Mouse (Mus musculus) liver (tissue): ENCODE data around the gene Ptpn3.

Experiments used
- DNase-seq: peaks from one replicate; pipeline ENCODE4 v3.0.0-alpha.2; 2020; ENCODE audit warnings: mixed read lengths

The Ptpn3 gene

DNA sequence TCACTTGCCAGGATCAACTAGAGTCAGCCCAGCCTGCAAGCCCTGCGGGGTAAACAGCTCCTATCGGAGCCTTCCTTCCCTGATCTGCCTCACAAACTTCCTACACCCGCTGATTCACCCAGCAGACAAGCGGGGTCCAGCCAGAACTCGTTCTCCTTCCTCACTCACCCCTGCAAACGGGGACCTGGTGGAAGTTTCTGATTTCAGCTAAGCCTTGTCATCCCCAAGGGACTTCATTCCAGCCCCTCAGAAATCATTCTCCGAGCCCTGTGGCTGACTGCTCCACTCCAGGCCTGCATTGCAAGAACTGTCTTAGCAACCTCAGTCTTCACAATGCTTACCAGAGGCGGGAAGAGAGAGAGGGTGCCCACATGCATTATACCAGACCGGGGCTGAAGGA is 39.8 kb downstream of the Ptpn3 start:
- DNase-seq: no peak

DNA sequence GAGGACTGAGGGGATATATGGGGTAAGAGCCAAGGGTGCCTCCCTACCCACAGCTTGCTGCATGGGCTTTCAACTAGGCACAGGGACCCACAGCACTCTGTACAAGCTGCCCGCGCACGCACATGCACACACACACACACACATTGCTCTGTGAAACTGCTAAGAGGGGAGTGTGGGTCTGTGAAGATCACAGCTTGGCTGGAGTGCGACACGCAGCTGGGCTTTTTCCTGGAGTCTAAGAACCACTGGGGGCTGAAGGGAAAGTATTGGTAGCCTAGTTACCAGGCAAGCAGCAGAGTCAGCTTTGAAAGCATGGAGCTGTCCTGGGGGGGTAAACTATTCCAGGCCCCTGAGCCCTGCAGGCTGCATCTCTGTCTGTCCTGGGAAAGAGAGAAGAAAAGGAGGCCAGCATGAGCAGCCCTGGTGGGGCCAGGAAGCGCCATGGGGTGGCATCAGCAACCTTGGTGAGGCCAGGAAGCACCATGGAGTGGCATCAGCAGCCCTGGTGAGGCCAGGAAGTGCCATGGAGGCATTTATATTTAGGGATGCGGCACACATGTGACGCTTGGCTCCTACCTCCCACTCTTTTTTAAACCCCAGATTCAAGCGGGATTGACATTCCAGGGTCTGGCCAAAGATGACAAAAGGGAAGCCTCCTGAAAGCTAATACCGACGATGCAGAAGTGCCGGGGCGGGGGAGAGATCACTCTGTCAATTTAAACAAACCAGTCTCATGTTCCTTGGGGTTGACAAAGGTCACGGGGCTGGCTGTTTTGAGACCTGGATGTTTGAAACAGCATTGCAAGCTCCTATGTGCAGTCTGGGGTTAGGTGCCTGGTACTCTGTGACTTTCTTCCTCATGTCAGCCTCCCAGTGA is 43.2 kb downstream of the Ptpn3 start:
- DNase-seq: no peak

DNA sequence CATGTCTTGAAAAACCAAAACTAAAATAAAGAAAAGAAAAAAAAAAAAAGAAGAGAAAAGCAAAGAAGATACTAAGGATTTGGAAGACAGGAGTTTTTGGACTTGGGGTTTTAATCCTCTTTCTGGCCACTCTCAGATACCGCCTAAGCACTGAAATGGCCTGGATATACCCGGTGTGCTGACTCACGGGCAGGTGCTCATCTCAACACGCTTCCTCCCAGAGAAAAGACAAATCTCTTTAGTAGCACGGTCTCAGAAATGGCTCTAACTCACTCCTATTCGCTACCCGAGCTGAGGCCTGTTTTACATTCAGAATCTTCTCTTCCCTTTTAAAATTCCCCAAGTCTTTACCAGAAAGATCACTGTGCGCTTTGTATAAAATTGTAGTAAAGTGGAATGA is 44.2 kb downstream of the Ptpn3 start:
- DNase-seq: no peak

DNA sequence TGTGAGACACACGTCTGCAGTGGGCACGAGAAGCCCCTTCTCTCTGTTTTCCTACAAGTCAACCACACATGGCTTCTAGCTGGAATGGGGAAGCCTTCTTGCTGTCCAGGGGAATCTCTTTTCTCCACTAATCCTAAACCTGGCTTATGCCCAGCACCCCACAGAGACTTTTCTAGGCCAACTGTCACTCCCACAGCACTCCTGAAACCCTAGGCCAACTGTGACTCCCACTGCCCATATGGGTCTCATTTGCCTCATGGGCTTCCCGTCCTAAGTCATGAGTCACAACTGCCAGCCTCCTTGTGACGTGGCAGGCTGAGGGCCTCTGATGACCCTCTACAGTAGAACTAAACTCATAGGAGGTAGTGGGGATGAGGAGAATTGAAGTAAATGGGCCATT is 44.9 kb downstream of the Ptpn3 start:
- DNase-seq: no peak

DNA sequence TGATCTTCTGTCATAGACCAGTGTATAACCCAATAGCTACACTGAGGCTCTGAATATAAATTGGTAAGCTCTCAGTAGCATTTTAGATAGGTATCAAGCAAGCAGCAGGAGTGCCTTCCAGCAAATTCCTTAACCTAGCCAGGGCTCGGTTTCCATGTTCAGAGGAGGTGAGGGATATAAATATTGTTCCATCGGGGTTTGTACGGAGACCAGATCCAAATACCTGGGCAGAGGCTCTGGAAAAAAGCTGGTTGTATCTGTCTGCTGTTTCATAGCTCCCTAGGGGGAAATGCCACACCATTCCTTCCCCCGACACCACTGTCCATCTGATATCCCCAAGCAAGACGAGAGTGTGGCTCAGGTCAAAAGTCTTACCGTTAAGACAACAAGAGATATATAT is 47.2 kb downstream of the Ptpn3 start:
- DNase-seq: no peak

DNA sequence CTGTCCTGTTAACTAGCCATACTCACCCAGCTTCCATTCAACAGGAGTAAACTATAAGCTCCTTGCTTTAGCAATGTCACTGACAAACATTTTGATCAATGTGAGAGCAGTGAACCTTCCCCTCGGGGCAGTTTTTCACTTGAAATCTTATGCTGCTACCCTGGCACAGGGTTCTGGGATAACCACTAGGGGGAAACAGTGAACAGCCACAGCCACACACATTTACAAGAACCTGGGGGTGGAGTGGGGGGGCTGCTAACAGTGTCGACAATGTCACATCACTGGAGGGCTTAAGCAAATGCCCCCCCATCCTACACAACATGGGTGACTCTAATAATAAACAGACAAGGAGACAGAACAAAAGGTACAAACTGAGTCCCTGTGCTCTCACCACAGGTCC is 51.0 kb downstream of the Ptpn3 start:
- DNase-seq: no peak

DNA sequence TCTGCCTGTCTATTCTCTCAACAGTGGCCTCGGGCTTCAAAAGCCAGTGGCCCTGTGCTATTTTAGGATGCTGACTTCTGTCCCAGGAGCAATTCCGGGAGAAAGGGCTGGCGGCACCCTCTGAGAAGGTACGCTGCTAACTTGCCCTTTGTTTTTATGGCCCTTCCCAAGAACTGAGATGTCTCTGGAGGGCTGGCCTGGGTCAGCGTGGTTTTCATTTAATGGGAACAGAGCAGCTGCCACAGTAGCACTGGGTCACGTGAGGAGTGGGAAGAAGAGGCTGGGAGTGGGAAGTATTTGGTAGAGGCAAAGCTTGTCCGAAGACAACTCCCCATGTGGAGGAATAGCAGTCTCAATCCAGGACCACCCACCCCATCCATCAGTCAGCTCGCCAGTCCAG is 52.5 kb downstream of the Ptpn3 start:
- no peak for DNase-seq

DNA sequence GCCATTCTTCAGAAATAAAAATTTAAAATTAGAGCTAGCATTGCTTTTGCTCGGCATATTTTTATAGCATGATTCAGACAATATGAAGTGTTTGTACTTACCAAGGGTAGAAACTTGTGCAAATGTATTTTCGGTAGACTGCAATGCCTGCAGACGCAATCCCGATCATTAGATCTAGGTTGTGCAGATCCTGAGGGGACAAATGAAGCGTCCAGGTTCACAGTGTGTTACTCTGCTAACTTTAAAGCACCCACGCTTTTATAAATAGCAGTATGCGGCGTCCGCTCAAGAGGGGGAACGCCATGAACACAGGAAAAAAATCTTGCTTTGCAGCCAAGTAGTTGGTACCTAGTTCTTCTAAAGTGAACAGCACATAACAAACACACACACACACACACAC is 56.8 kb downstream of the Ptpn3 start:
- no peak for DNase-seq

DNA sequence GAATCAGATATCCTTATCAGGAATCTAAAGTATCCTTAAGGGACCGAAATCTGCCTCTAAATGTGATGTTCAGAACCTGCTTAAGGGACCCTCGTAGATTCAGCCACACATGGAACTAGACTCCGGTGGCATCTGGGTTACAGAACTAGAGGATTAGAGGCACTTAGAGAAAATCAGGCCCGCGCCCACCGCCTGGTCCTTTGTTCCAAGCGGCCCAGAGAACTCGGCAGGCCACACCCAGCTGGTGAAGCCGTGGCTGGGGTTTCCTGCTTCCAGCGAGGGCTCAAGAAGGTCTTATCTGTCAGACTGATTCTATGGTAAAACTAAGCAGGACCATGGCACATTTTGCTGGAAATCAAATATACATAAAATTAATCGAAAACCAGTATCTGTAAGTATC is 58.3 kb downstream of the Ptpn3 start:
- no peak for DNase-seq

DNA sequence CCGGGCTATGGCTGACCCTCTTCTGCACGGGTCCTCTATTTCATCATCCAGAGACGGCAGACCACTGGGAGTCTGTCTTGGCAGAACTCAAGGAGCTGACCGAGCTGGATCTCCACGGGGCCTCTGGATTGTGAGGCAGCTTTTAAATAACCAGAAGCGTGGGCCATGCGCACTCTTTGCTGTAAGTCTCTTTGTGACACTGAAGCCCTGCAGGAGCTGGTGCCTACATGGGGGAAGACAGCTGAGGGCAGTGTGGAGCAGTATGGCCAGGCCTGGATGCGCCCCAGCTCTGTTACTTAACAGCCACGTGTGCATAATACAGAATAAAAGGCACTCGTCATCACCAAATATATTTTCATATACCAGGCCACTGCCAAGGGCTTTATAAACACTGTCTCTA is 60.7 kb downstream of the Ptpn3 start:
- no peak for DNase-seq

DNA sequence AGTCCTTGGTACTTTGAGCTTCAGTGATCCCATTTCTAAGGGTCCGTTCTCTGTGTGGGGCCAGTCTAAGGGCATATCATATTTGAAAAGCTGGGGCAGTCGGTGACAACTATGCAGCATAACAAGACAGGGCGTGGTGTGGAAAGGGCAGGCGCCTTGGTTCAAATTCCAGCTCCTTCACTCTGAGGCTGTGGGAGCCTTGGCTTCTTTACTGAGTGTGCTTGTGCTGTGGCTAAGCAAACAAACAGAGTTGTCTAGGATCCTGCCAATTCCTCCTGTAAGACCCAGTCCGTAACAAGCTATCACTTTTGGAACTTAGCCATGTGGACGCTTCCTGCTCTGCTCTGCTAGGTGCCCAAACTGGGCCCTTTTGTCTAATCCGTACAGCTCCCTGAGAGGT is 61.5 kb downstream of the Ptpn3 start:
- DNase-seq: no peak

DNA sequence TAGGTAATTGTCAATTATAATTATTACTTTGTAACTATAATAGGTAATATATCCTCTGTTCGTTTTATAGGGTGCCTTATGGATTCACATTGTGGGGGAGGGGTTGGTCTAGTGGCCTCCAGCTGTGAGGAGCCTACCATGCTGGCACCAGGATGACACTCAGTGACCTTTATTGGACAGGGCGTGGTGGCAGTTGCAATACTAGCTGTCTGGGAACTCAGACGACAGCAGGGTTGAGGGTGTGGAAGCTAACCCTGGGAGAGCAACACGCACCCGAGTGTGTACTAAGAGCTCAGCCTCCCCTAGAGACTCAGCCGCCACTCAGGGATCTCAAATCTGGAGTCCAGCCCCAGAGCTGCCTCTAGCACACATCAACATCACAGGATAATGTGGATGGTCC is 62.5 kb downstream of the Ptpn3 start:
- DNase-seq: no peak

DNA sequence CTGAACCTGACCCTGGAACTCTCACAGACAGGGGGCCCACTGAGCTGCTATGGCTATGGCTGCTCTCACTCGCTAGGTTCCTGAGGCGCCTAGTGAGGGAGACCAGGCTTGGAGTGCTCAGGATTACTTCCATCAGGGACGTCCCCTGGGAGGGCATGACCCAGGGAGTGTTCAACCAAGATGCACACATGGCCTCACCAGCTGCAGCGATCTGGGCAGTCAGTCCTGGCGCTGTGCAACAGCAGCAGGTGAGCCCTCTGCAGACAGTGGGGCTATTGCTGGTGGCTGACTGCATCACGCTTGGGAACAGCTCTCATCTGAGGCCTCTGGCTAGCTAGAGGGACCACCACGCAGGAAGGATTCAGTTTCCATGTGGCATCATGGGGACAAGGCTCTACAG is 63.5 kb downstream of the Ptpn3 start:
- no peak for DNase-seq

DNA sequence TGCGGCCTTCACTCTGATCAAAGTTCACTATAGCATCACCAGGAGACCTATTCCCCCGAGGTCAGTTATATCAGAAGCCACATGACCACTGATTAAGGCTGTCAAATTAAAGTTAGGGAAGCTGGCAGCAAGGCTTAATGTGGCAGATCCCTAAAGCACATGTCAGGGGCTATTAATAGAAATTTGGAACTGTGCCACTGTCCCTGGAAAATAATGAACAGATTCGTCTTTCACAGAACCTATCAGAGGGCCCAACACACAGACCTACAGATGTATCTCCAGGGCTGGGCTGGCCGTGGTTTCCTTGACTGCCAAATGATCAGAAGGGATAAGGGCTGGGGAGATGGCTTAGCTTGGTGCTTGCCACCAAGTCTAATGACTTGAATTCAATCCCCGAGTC is 65.1 kb downstream of the Ptpn3 start:
- DNase-seq: no peak

DNA sequence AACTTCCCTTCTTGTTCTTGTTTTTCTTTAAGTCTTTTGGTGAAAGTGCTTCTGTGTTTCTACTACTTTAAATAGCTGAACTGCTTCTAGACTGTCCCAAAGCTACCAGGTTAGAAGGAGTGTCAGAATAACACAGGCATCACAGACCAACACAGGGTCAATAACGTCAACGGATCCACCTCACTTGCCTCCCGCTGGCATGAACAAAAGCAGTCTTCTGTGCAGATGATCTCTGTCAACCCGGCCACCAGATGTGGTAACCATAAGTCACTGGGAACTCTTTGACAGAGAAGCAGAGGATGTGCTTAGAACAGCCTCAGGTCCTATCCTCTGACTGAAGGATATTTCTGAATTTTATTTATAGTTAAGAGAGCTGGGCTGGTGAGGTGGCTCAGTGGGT is 65.9 kb downstream of the Ptpn3 start:
- DNase-seq: no peak

DNA sequence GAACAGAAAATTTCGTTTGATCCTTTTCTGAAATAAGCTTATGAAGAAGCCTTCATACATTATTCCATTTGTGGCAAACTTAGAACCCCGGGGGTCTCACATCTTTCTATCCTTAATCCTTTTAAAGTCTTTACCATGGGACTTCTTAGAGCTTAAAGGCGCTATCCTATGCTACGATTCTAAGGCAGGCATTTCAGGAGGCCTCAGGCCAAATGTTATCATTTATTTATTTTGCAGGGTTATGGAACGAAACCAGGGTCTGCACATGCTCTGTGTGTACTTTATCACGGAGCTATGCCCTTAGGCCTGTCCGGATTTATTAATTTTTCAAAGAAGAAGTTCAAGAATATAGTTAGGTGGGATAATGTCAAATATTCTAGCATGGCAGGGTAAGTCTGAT is 67.3 kb downstream of the Ptpn3 start:
- DNase-seq: no peak

DNA sequence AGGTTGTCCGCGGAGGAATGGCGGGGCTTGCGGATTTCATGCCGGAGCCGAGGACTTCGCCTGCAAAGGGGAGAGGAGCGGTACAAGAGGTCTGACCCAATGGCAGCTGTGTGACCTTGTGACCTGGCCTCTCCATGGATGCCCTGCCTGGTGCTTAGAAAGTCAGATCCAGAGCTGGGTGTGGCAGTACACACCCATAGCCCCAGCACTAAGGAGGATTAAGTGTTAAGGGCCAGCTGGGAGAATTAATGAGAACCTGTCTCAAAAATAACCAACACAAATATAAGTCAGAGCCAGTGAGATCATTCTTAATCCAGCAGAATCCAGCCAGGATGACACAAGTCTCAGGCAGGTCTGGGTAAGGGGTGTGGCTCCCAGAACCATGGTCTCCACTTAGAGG is 69.2 kb downstream of the Ptpn3 start:
- DNase-seq: no peak

DNA sequence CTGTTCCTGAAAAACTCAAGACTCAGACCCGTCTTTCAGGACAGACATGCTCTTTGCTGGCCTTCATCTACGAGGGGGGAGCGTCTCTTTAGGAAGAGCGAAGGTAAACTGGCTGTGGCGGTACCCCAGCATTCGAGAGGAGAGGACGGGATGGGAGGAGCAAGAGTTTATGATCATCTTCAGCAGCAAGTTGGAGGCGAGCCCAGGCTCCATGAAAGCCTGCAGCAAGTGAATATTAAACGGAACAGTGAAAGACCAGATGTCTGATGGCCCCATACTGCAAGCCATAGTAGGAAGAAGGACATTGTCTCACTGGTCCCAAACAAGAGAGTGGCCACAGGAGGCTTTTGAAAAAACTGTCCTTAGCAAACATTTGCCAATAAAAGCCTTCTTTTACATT is 70.3 kb downstream of the Ptpn3 start:
- DNase-seq: no peak

DNA sequence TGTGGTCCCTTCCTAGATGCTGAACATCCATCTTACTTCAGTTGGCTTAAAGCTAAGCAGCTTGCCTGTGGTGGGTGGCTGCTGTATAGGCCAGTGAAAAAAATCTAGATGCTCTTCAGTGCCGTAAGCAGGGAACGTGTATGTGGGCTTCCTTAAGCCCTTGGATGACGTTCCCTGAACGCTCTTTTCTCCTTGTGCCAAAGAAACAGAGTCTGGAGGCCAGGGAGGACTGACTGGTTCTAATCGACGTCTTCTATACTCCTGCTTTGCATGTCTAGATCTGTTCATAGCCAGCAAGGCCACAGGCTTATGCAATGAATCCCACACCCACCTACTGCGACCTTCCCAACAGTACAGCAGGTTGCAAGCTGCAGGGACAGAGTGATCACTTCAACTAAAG is 71.3 kb downstream of the Ptpn3 start:
- DNase-seq: no peak

DNA sequence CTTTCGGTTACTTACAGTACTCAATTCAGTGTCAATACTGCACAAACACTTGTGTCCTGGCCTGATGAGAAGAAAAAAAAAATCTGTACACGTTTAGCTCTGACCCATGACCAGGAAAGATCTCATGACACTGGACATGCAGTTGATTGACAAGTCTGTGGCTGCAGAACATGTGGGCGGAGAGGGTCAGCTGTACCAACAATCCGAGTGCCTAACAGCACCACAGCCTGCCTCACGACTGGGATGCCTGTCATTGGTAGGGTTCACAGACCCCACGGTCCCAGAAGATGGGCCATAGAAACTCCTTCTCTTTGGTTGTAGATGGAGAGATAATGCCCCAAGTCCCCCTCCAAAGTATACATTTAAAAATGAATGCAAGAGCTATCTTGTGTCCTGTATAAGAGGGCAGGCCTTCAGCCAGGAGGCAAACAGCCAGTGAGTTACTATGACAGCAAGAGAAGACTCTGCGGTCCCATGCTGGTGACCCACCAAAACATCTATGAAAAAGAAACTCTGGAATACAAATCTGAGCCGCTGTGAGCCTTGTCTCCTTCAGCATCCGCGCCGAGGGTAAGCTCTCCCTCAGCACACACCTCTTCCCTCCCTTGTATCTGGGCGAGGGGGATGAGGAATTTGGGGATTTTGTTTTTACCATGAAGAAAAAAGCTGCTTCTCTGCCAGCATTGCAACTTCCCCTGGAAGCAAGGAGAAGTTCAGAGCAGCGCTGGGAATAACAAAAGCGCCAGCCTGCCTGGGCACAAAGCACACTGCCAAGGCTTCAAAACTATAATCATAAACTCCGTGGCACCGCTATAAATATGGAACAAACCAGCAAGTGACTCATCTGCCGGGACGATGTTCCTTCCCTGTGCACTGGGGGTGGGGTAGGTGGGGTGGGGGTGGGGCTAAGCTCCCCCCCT is 72.8 kb downstream of the Ptpn3 start:
- DNase-seq: no peak

DNA sequence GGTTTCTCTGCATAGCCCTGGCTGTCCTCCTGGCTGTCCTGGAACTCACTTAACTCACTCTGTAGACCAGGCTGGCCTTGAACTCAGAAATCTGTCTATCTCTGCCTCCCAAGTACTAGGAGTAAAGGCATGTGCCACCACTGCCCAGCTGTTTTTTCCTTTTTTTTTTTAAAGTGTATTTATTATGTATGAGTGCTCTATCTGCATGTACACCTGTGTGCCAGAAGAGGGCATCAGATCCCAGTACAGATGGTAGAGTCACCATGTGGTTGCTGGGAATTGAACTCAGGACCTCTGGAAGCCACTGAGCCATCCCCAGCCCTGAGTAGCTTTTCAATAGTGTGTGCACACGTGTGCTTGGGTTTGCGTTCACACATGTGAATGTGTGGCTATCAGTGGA is 76.9 kb downstream of the Ptpn3 start:
- no peak for DNase-seq

DNA sequence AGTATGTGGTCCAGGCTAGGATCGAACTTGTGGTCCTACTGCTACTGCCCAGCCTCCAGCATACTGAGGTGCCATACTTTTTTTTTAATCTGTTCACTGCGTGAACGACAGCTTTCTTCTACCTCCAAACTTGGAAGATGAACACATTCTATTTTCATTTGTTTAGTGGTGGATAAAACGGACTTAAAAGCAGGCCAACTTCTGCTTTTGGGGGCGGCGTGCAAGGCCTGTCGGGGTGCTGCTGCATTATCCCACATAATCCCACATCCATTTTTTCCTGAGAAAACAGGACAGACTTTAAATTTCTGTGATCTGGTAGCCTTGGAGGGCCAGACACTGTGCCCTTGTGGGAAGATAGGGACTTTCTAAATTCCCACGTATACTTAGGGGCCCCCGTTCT is 83.9 kb downstream of the Ptpn3 start:
- DNase-seq: no peak

DNA sequence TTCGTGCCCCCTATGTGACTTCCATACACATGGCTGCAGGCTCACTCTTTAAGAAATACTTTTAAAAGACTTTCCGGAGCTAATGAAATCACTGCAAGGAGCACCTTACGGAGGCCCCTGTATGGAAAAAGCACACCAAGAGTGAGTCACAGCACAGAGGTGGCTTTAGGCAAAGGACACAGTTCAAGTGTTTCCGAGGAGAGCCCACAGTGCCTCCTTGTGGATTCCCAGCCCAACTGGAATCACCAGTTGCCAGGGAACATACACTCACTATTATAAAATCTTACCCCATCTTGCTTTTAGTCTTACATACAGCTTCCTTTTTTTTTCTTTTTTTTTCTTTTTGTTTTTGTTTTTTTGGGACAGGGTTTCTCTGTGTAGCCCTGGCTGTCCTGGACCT is 85.1 kb downstream of the Ptpn3 start:
- DNase-seq: no peak

DNA sequence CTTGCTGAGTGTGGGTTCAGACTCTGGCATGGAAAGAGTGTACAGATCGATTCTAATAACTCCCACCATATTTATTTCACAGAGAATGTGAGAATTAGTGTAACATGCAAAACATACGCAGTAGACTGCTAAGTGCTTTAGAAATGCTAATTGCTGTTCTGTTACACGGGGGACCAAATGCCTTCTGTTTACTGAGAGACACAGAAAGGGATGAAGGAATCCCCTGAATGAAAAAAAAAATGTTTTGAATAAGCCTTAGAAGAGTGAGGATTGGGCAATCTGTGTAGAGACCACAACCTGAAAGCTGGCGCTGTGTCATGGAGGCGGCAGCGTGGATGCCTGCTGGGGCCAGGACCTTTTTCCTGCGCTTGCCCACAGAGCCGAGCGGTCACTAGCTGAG is 86.8 kb downstream of the Ptpn3 start:
- no peak for DNase-seq
